Mouse (Mus musculus) lung, adult 2 months (tissue): ENCODE results near the gene Eno2.

Experiments
- CTCF ChIP-seq: fragments of 200-500 bp; IDR thresholded peaks from 2 replicates; pipeline ENCODE4 v1.5.1; 2011; ENCODE audit warnings: mild to moderate bottlenecking, low read length, control low read depth; ENCODE audit not compliant: insufficient read depth
- POLR2A ChIP-seq: fragments of 200-500 bp; IDR thresholded peaks from 2 replicates; pipeline ENCODE4 v1.6.1; 2011; ENCODE audit warnings: low read depth, mild to moderate bottlenecking, control low read depth, low read length, borderline replicate concordance; ENCODE audit errors: extremely low read depth

GRCm38 (mm10) chr6:124750405-124750804 is 19.1 kb downstream of the Eno2 start:
- TF ChIP-seq POLR2A (no peak), CTCF (no peak)
